ENCODE assay signal across 8 mouse cellular contexts in genomic region chr10:79984871-79985270, GRCm38 (mm10). TPM values are rescaled to one million over a fixed set of nuclear protein-coding genes. Genes with fewer than 3 reads are reported as not detected.
A peak's percentile ranks its signal among the peaks of the same experiment; 100 is the strongest.
DNase-seq lines count a peak whose midpoint lies in the region; ATAC-seq and TF ChIP-seq lines count a peak whose summit lies in the region.

No protein-coding gene starts in this region.

- TF ChIP-seq POLR2A in testis, adult 2 months (IDR thresholded peaks at IDR 0.05; ENCODE audit: control insufficient read depth, low read depth, low read length): peak; percentile 26; the same call in 1 of the 2 replicates

- H3K9me3 ChIP-seq in E14TG2a.4 (ENCODE audit: low read length): no peaks in the 10 kb centered on the region
- H3K9me3 ChIP-seq in forebrain, embryonic 12.5 days: no peaks in the 10 kb centered on the region
- no peaks in the 10 kb centered on the region for H3K9me3 ChIP-seq in heart, postnatal 0 days (replicated peaks; ENCODE audit: control insufficient read depth, low read length)
- H3K9me3 ChIP-seq in liver, embryonic 16.5 days (replicated peaks; ENCODE audit: control insufficient read depth, low read length): no peaks in the 10 kb centered on the region
- no peaks in the 10 kb centered on the region for H3K9me3 ChIP-seq in neural tube, embryonic 13.5 days

- peak overlapping the region; percentile 91 for H3K4me2 ChIP-seq in forebrain, embryonic 12.5 days
- H3K4me2 ChIP-seq in heart, postnatal 0 days (ENCODE audit: low read depth, low read length): peak overlapping the region; percentile 93
- H3K4me2 ChIP-seq in liver, embryonic 16.5 days (ENCODE audit: low read depth, low read length): peak overlapping the region; percentile 96
- peak overlapping the region; percentile 80 for H3K4me2 ChIP-seq in neural tube, embryonic 13.5 days

- peak; percentile 94 for ATAC-seq in forebrain, embryonic 12.5 days (ENCODE audit: low FRiP score)
- ATAC-seq in heart, postnatal 0 days (ENCODE audit: insufficient read depth, low read depth): peak; percentile 91
- peak; percentile 87 for ATAC-seq in liver, embryonic 16.5 days (ENCODE audit: low read depth)
- ATAC-seq in neural tube, embryonic 13.5 days (ENCODE audit: low read depth): peak; percentile 94

- peak; percentile 98 for DNase-seq in c-Kit-positive CD71-positive TER-119-positive erythroid progenitor cells, embryonic 14.5 days (ENCODE audit: low spot score)
- peak; percentile 100 for DNase-seq in heart, postnatal 0 days (ENCODE audit: low spot score)
- DNase-seq in kidney, postnatal 4 days: peak; percentile 94 to 98

- no peak; the same call in 1 of the 2 replicates for TF ChIP-seq EP300 in heart, postnatal 0 days (IDR thresholded peaks at IDR 0.05; ENCODE audit: low read depth)

- WGBS in forebrain, embryonic 12.5 days: under 1% methylated on average over 22 of the region's 22 CpGs
- under 1% methylated on average over 22 of the region's 22 CpGs for WGBS in heart, postnatal 0 days
- WGBS in liver, embryonic 16.5 days (ENCODE audit: insufficient replicate concordance): under 1% methylated on average over 22 of the region's 22 CpGs
- 0% methylated on average over 22 of the region's 22 CpGs for WGBS in neural tube, embryonic 13.5 days

- no peak for TF ChIP-seq CTCF in E14TG2a.4 (conservative IDR thresholded peaks at IDR 0.05; ENCODE audit: low read length)
- no peak for TF ChIP-seq CTCF in heart, postnatal 0 days (IDR thresholded peaks at IDR 0.05; ENCODE audit: low read depth)
- no peak for TF ChIP-seq CTCF in testis, adult 2 months (IDR thresholded peaks at IDR 0.05; ENCODE audit: control insufficient read depth, insufficient read depth, insufficient replicate concordance, low read depth, low read length)

- peaks cover 77% of the 10 kb centered on the region for H3K4me1 ChIP-seq in E14TG2a.4 (replicated peaks; ENCODE audit: low read depth, low read length)
- H3K4me1 ChIP-seq in forebrain, embryonic 12.5 days: peaks cover 63% of the 10 kb centered on the region
- peaks cover 33% of the 10 kb centered on the region for H3K4me1 ChIP-seq in heart, postnatal 0 days (ENCODE audit: control insufficient read depth, insufficient read depth)
- peaks cover 51% of the 10 kb centered on the region for H3K4me1 ChIP-seq in liver, embryonic 16.5 days (ENCODE audit: control insufficient read depth, low read depth, low read length)
- peaks cover 76% of the 10 kb centered on the region for H3K4me1 ChIP-seq in neural tube, embryonic 13.5 days (replicated peaks)
- peaks cover 38% of the 10 kb centered on the region for H3K4me1 ChIP-seq in testis, adult 2 months (ENCODE audit: control insufficient read depth, insufficient read depth, low read length)

- peaks cover 31% of the 10 kb centered on the region for H3K36me3 ChIP-seq in E14TG2a.4 (ENCODE audit: insufficient read depth, low read length)
- H3K36me3 ChIP-seq in forebrain, embryonic 12.5 days (replicated peaks): 0 out of 2 replicates have a peak, but pooled peaks cover 4% of the 10 kb centered on the region
- H3K36me3 ChIP-seq in heart, postnatal 0 days (replicated peaks; ENCODE audit: control insufficient read depth, insufficient read depth, low read length): no peaks in the 10 kb centered on the region
- no peaks in the 10 kb centered on the region for H3K36me3 ChIP-seq in liver, embryonic 16.5 days (ENCODE audit: control insufficient read depth, insufficient read depth)
- no peaks in the 10 kb centered on the region for H3K36me3 ChIP-seq in neural tube, embryonic 13.5 days
- no peaks in the 10 kb centered on the region for H3K36me3 ChIP-seq in testis, adult 2 months (ENCODE audit: control insufficient read depth, insufficient read depth, low read length)

- peak overlapping the region; percentile 86 for H3K4me3 ChIP-seq in E14TG2a.4 (replicated peaks; ENCODE audit: low read length)
- H3K4me3 ChIP-seq in forebrain, embryonic 12.5 days (replicated peaks): peak overlapping the region; percentile 76
- peak overlapping the region; percentile 74 for H3K4me3 ChIP-seq in heart, postnatal 0 days (ENCODE audit: low read depth, low read length)
- H3K4me3 ChIP-seq in liver, embryonic 16.5 days (ENCODE audit: low read depth, low read length): peak overlapping the region; percentile 87
- H3K4me3 ChIP-seq in neural tube, embryonic 13.5 days: peak overlapping the region; percentile 72
- H3K4me3 ChIP-seq in testis, adult 2 months (ENCODE audit: control insufficient read depth, low read depth, low read length): peak overlapping the region; percentile 86

- peak overlapping the region; percentile 80 for H3K9ac ChIP-seq in forebrain, embryonic 12.5 days
- peak overlapping the region; percentile 83 for H3K9ac ChIP-seq in heart, postnatal 0 days (replicated peaks; ENCODE audit: low read depth, low read length)
- peak overlapping the region; percentile 92 for H3K9ac ChIP-seq in liver, embryonic 16.5 days (ENCODE audit: low read depth, low read length)
- peak overlapping the region; percentile 90 for H3K9ac ChIP-seq in neural tube, embryonic 13.5 days

- H3K27me3 ChIP-seq in E14TG2a.4 (ENCODE audit: insufficient read depth, low read length): peaks cover 18% of the 10 kb centered on the region
- peaks cover 34% of the 10 kb centered on the region for H3K27me3 ChIP-seq in forebrain, embryonic 12.5 days
- H3K27me3 ChIP-seq in heart, postnatal 0 days (ENCODE audit: control insufficient read depth, insufficient read depth, low read length): no peaks in the 10 kb centered on the region
- H3K27me3 ChIP-seq in liver, embryonic 16.5 days (ENCODE audit: control insufficient read depth, insufficient read depth, low read depth, low read length): peaks cover 25% of the 10 kb centered on the region
- peaks cover 31% of the 10 kb centered on the region for H3K27me3 ChIP-seq in neural tube, embryonic 13.5 days
- H3K27me3 ChIP-seq in testis, adult 2 months (ENCODE audit: control insufficient read depth, insufficient read depth, low read length): no peaks in the 10 kb centered on the region; the same call in 1 of the 2 replicates

- peak overlapping the region; percentile 94 for H3K27ac ChIP-seq in forebrain, embryonic 12.5 days
- H3K27ac ChIP-seq in heart, postnatal 0 days (ENCODE audit: low read depth): peak overlapping the region; percentile 98
- peak overlapping the region; percentile 99 for H3K27ac ChIP-seq in liver, embryonic 16.5 days (ENCODE audit: low read length)
- peak overlapping the region; percentile 95 for H3K27ac ChIP-seq in neural tube, embryonic 13.5 days (replicated peaks)
- H3K27ac ChIP-seq in testis, adult 2 months (ENCODE audit: control insufficient read depth, insufficient read depth, low read depth, low read length): peak overlapping the region; percentile 86

RNA-seq across cellular contexts. Expression of gene Tmem259, which starts 0.7 kb away (rescaled TPM):
- 14.7 and 19.2 TPM in 2 replicates for polyA plus RNA-seq in forebrain, embryonic 12.5 days (2016; fragmentation: Nextera tagmentation; extraction: Ambion mirVana)
- total RNA-seq in heart, postnatal 0 days (2014; rRNA removed; ENCODE audit: low replicate concordance): 162 and 182 TPM in 2 replicates
- 18.0 and 18.1 TPM in 2 replicates for polyA plus RNA-seq in heart, postnatal 0 days (2015; fragmentation: Nextera tagmentation; extraction: Ambion mirVana)
- 3.0 and 4.8 TPM in 2 replicates for polyA plus RNA-seq in liver, embryonic 16.5 days (2015; fragmentation: Nextera tagmentation; extraction: Ambion mirVana)
- 21.0 and 21.4 TPM in 2 replicates for polyA plus RNA-seq in neural tube, embryonic 13.5 days (2015; fragmentation: Nextera tagmentation; extraction: Ambion mirVana)
- polyA plus RNA-seq in testis, adult 2 months (2012; rRNA removed): 202 and 209 TPM in 2 replicates

RNA-seq across cellular contexts. Expression of gene Cnn2, which starts 3.5 kb away (rescaled TPM):
- polyA plus RNA-seq in forebrain, embryonic 12.5 days (2016; fragmentation: Nextera tagmentation; extraction: Ambion mirVana): 85.5 and 115 TPM in 2 replicates
- 142 and 158 TPM in 2 replicates for total RNA-seq in heart, postnatal 0 days (2014; rRNA removed; ENCODE audit: low replicate concordance)
- polyA plus RNA-seq in heart, postnatal 0 days (2015; fragmentation: Nextera tagmentation; extraction: Ambion mirVana): 126 and 149 TPM in 2 replicates
- 42.5 and 44.9 TPM in 2 replicates for polyA plus RNA-seq in liver, embryonic 16.5 days (2015; fragmentation: Nextera tagmentation; extraction: Ambion mirVana)
- 55.6 and 56.2 TPM in 2 replicates for polyA plus RNA-seq in neural tube, embryonic 13.5 days (2015; fragmentation: Nextera tagmentation; extraction: Ambion mirVana)
- 4.4 and 6.8 TPM in 2 replicates for polyA plus RNA-seq in testis, adult 2 months (2012; rRNA removed)

RNA-seq across cellular contexts. Expression of gene Abca7, which starts 11.4 kb away (rescaled TPM):
- 5.8 and 5.9 TPM in 2 replicates for polyA plus RNA-seq in forebrain, embryonic 12.5 days (2016; fragmentation: Nextera tagmentation; extraction: Ambion mirVana)
- total RNA-seq in heart, postnatal 0 days (2014; rRNA removed; ENCODE audit: low replicate concordance): 10.4 and 11.4 TPM in 2 replicates
- 1.9 TPM in 2 replicates for polyA plus RNA-seq in heart, postnatal 0 days (2015; fragmentation: Nextera tagmentation; extraction: Ambion mirVana)
- 8.6 and 9.0 TPM in 2 replicates for polyA plus RNA-seq in liver, embryonic 16.5 days (2015; fragmentation: Nextera tagmentation; extraction: Ambion mirVana)
- 7.7 and 8.1 TPM in 2 replicates for polyA plus RNA-seq in neural tube, embryonic 13.5 days (2015; fragmentation: Nextera tagmentation; extraction: Ambion mirVana)
- polyA plus RNA-seq in testis, adult 2 months (2012; rRNA removed): 2.2 and 2.3 TPM in 2 replicates

RNA-seq across cellular contexts. Expression of gene Grin3b, which starts 14.4 kb away (rescaled TPM):
- 0.46 TPM in 2 replicates for polyA plus RNA-seq in forebrain, embryonic 12.5 days (2016; fragmentation: Nextera tagmentation; extraction: Ambion mirVana)
- not detected in 2 replicates for total RNA-seq in heart, postnatal 0 days (2014; rRNA removed; ENCODE audit: low replicate concordance)
- 0.29 and 0.34 TPM in 2 replicates for polyA plus RNA-seq in heart, postnatal 0 days (2015; fragmentation: Nextera tagmentation; extraction: Ambion mirVana)
- 0.08 TPM in 1 of 2 replicates, not detected in the other for polyA plus RNA-seq in liver, embryonic 16.5 days (2015; fragmentation: Nextera tagmentation; extraction: Ambion mirVana)
- 0.58 and 0.61 TPM in 2 replicates for polyA plus RNA-seq in neural tube, embryonic 13.5 days (2015; fragmentation: Nextera tagmentation; extraction: Ambion mirVana)
- polyA plus RNA-seq in testis, adult 2 months (2012; rRNA removed): 17.4 and 18.9 TPM in 2 replicates

RNA-seq across cellular contexts. Expression of gene Wdr18, which starts 24.9 kb away (rescaled TPM):
- 94.4 and 96.0 TPM in 2 replicates for polyA plus RNA-seq in forebrain, embryonic 12.5 days (2016; fragmentation: Nextera tagmentation; extraction: Ambion mirVana)
- 29.3 and 51.5 TPM in 2 replicates for total RNA-seq in heart, postnatal 0 days (2014; rRNA removed; ENCODE audit: low replicate concordance)
- polyA plus RNA-seq in heart, postnatal 0 days (2015; fragmentation: Nextera tagmentation; extraction: Ambion mirVana): 54.3 and 58.4 TPM in 2 replicates
- 42.2 and 44.7 TPM in 2 replicates for polyA plus RNA-seq in liver, embryonic 16.5 days (2015; fragmentation: Nextera tagmentation; extraction: Ambion mirVana)
- 67.0 and 85.7 TPM in 2 replicates for polyA plus RNA-seq in neural tube, embryonic 13.5 days (2015; fragmentation: Nextera tagmentation; extraction: Ambion mirVana)
- 33.9 and 36.5 TPM in 2 replicates for polyA plus RNA-seq in testis, adult 2 months (2012; rRNA removed)

Comparison
In these comparisons a context has a peak if more than half of its experiments do, and no peak if none do; other contexts are left out.
1. Peak in every context shown above with its lines: DNase-seq, ATAC-seq, H3K4me3 ChIP-seq and H3K27ac ChIP-seq.